Mouse (Mus musculus) MEL (cell line): ENCODE data around the gene Pdcd4. TPM values are rescaled to one million over a fixed set of nuclear protein-coding genes. Genes with fewer than 3 reads are reported as not detected.

ENCODE experiments used
- DNase-seq: peaks from one replicate; pipeline ENCODE4 v3.0.0; 2011; ENCODE audit warnings: low read depth, low spot score
- H3K27ac ChIP-seq: 2 replicates; pipeline ENCODE4 v1.5.1; 2012; ENCODE audit warnings: low read depth, mild to moderate bottlenecking, control low read depth, low read length, moderate library complexity; ENCODE audit not compliant: control insufficient read depth
- H3K27me3 ChIP-seq, 2 experiments: fragments of 150-350 bp in 1 of 2; sonication (generic) in 1 of 2; 2 replicates each; pipeline ENCODE4 v1.6.1; 2012; ENCODE audit warnings: low read length in 2 of 2, mild to moderate bottlenecking in 2 of 2, improper control_type of control experiment in 1 of 2, moderate library complexity in 1 of 2; ENCODE audit not compliant: insufficient read depth in 2 of 2, control insufficient read depth in 1 of 2
- H3K36me3 ChIP-seq, 2 experiments: 2 replicates each; pipeline ENCODE4 v1.6.1; 2012 to 2014; ENCODE audit warnings: low read length in 2 of 2, improper control_type of control experiment in 1 of 2, inconsistent platforms in 1 of 2, mild to moderate bottlenecking in 1 of 2; ENCODE audit not compliant: insufficient read depth in 2 of 2, control insufficient read depth in 1 of 2
- H3K4me1 ChIP-seq, 2 experiments: fragments of 150-350 bp in 1 of 2; sonication (generic) in 1 of 2; 2 replicates each; pipeline ENCODE4 v1.6.1; 2012; ENCODE audit warnings: low read length in 2 of 2, improper control_type of control experiment in 1 of 2, mild to moderate bottlenecking in 1 of 2; ENCODE audit not compliant: insufficient read depth in 2 of 2, control insufficient read depth in 1 of 2
- H3K4me3 ChIP-seq, 2 experiments: fragments of 150-350 bp in 1 of 2; sonication (generic) in 1 of 2; 2 replicates each; pipeline ENCODE4 v1.5.1; 2012; ENCODE audit warnings: low read depth in 2 of 2, low read length in 2 of 2, mild to moderate bottlenecking in 2 of 2, moderate library complexity in 2 of 2, control low read depth in 1 of 2, improper control_type of control experiment in 1 of 2; ENCODE audit not compliant: control insufficient read depth in 1 of 2, insufficient read depth in 1 of 2
- H3K79me2 ChIP-seq: 2 replicates; pipeline ENCODE4 v1.6.1; 2012; ENCODE audit warnings: mild to moderate bottlenecking, low read length, moderate library complexity; ENCODE audit not compliant: control insufficient read depth, poor library complexity, insufficient read depth
- H3K9ac ChIP-seq: 2 replicates; pipeline ENCODE4 v1.6.1; 2012; ENCODE audit warnings: low read depth, mild to moderate bottlenecking, control low read depth, low read length, moderate library complexity; ENCODE audit not compliant: control insufficient read depth, poor library complexity, severe bottlenecking
- H3K9me3 ChIP-seq: fragments of 150-350 bp; sonication (generic); replicated peaks from 2 replicates; pipeline ENCODE4 v1.6.1; 2012; ENCODE audit warnings: mild to moderate bottlenecking, low read length, improper control_type of control experiment, moderate library complexity; ENCODE audit not compliant: insufficient read depth
- BHLHE40 ChIP-seq: IDR thresholded peaks from 2 replicates; pipeline ENCODE4 v1.6.1; 2012; ENCODE audit warnings: low read depth, mild to moderate bottlenecking, inconsistent platforms, low read length, improper control_type of control experiment, borderline replicate concordance
- CHD1 ChIP-seq: IDR thresholded peaks from 2 replicates; pipeline ENCODE4 v1.6.1; 2012; ENCODE audit warnings: low read depth, mild to moderate bottlenecking, inconsistent platforms, low read length, improper control_type of control experiment
- E2F4 ChIP-seq: IDR thresholded peaks from 2 replicates; pipeline ENCODE4 v1.6.1; 2011; ENCODE audit warnings: low read depth, low read length, improper control_type of control experiment, borderline replicate concordance
- ELF1 ChIP-seq: IDR thresholded peaks from 2 replicates; pipeline ENCODE4 v1.6.1; 2014; ENCODE audit warnings: low read depth, mild to moderate bottlenecking, inconsistent platforms, low read length, improper control_type of control experiment, moderate library complexity
- EP300 ChIP-seq, 2 experiments: IDR thresholded peaks; 2 replicates each; pipeline ENCODE4 v1.6.1; 2011; ENCODE audit warnings: improper control_type of control experiment in 2 of 2, low read length in 2 of 2, low read depth in 1 of 2, mild to moderate bottlenecking in 1 of 2
- ETS1 ChIP-seq: IDR thresholded peaks from 2 replicates; pipeline ENCODE4 v1.6.1; 2012; ENCODE audit warnings: low read depth, mild to moderate bottlenecking, inconsistent platforms, low read length, improper control_type of control experiment, moderate library complexity
- GATA1 ChIP-seq: IDR thresholded peaks from 2 replicates; pipeline ENCODE4 v1.6.1; 2011; ENCODE audit warnings: low read depth, low read length, improper control_type of control experiment
- HCFC1 ChIP-seq: IDR thresholded peaks from 2 replicates; pipeline ENCODE4 v1.6.1; 2012; ENCODE audit warnings: low read depth, mild to moderate bottlenecking, inconsistent platforms, low read length, improper control_type of control experiment, moderate library complexity
- KAT2A ChIP-seq: conservative IDR thresholded peaks from 2 replicates; pipeline ENCODE4 v1.6.1; 2012; ENCODE audit warnings: low read depth, low read length, improper control_type of control experiment, inconsistent platforms
- MAFK ChIP-seq: IDR thresholded peaks from 2 replicates; pipeline ENCODE4 v1.6.1; 2011; ENCODE audit warnings: low read depth, mild to moderate bottlenecking, low read length, improper control_type of control experiment, borderline replicate concordance
- MAZ ChIP-seq: IDR thresholded peaks from 2 replicates; pipeline ENCODE4 v1.6.1; 2012; ENCODE audit warnings: low read depth, mild to moderate bottlenecking, inconsistent platforms, low read length, improper control_type of control experiment
- MEF2A ChIP-seq: IDR thresholded peaks from 2 replicates; pipeline ENCODE4 v1.6.1; 2014; ENCODE audit warnings: low read depth, mild to moderate bottlenecking, inconsistent platforms, low read length, improper control_type of control experiment; ENCODE audit not compliant: poor library complexity, insufficient replicate concordance, severe bottlenecking; ENCODE audit errors: extremely low read depth
- MYC ChIP-seq: IDR thresholded peaks from 2 replicates; pipeline ENCODE4 v1.6.1; 2011; ENCODE audit warnings: low read depth, mild to moderate bottlenecking, low read length, improper control_type of control experiment, moderate library complexity
- NRF1 ChIP-seq: IDR thresholded peaks from 2 replicates; pipeline ENCODE4 v1.6.1; 2014; ENCODE audit warnings: low read depth, mild to moderate bottlenecking, inconsistent platforms, low read length, improper control_type of control experiment, moderate library complexity; ENCODE audit not compliant: poor library complexity, insufficient read depth, severe bottlenecking
- POLR2AphosphoS5 ChIP-seq: IDR thresholded peaks from 2 replicates; pipeline ENCODE4 v1.6.1; 2012; ENCODE audit warnings: low read depth, borderline replicate concordance, mild to moderate bottlenecking, inconsistent platforms, low read length, moderate library complexity, mixed read lengths
- RAD21 ChIP-seq: IDR thresholded peaks from 2 replicates; pipeline ENCODE4 v1.6.1; 2011; ENCODE audit warnings: mild to moderate bottlenecking, low read depth, low read length, improper control_type of control experiment
- RCOR1 ChIP-seq: IDR thresholded peaks from 2 replicates; pipeline ENCODE4 v1.6.1; 2012; ENCODE audit warnings: low read depth, mild to moderate bottlenecking, inconsistent platforms, low read length, improper control_type of control experiment
- UBTF ChIP-seq: IDR thresholded peaks from 2 replicates; pipeline ENCODE4 v1.6.1; 2012; ENCODE audit warnings: low read depth, mild to moderate bottlenecking, inconsistent platforms, low read length, improper control_type of control experiment, moderate library complexity, borderline replicate concordance; ENCODE audit not compliant: insufficient read depth
- USF1 ChIP-seq: IDR thresholded peaks from 2 replicates; pipeline ENCODE4 v1.6.1; 2014; ENCODE audit warnings: low read depth, mild to moderate bottlenecking, inconsistent platforms, low read length, improper control_type of control experiment, moderate library complexity
- USF2 ChIP-seq, 2 experiments: IDR thresholded peaks; 2 replicates each; pipeline ENCODE4 v1.6.1; 2011 to 2012; ENCODE audit warnings: improper control_type of control experiment in 2 of 2, low read length in 2 of 2, borderline replicate concordance in 1 of 2, inconsistent platforms in 1 of 2, low read depth in 1 of 2, mild to moderate bottlenecking in 1 of 2; ENCODE audit not compliant: insufficient read depth in 1 of 2
- polyA plus RNA-seq, 2 experiments: library from polyadenylated mRNA; stranded (reverse) in 1 of 2; unstranded in 1 of 2; fragments of >175 nt in 1 of 2; fragments of >200 nt in 1 of 2; gene quantifications; 2 replicates each; pipeline versions ENCODE4 v1.2.1 to v1.2.4; 2012; ENCODE audit warnings: low replicate concordance in 2 of 2, low read depth in 1 of 2; ENCODE audit not compliant: insufficient read length in 2 of 2, insufficient read depth in 1 of 2, missing spikeins in 1 of 2
- total RNA-seq: library from RNA; depleted of rRNA; stranded (reverse); fragments of 300-350 nt; gene quantifications from 2 replicates; pipeline ENCODE4 v1.2.3, GENCODE M21; 2012

Gene Pdcd4
- total and polyA plus RNA-seq, 3 experiments = 30.0 to 37.6 TPM; not detected in 1

DNA sequence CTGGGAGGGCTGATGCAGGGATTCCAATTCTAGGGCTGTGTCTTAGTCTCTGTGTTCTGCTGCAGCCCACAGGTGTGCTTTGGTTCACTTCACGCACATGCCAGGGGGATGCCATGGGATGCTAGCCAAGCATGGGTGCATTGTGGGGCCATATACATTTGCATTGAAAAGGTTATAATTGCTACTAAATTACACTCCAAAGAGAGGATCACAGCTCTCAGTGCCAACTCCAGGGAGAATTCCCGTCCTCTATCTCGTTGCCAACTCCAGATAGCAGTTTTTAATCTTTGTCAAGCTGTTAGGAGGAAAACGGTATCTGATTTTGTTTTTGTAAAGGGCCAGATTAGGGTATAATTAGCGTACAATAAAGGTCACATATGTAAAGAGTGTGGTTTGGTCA is 36.2 kb upstream of the Pdcd4 start:
- Histone ChIP-seq H3K27me3 (no peaks in the 10 kb centered on the region), H3K27ac (no peak overlapping the region), H3K4me3 (no peak overlapping the region), H3K9me3 (no peaks in the 10 kb centered on the region), H3K4me1 (no peaks in the 10 kb centered on the region), H3K36me3 (no peaks in the 10 kb centered on the region), H3K9ac (no peak overlapping the region), H3K79me2 (no peaks in the 10 kb centered on the region)
- TF ChIP-seq POLR2AphosphoS5 (no peak), BHLHE40 (no peak), CHD1 (no peak), GATA1 (no peak), NRF1 (no peak), MYC (no peak), ELF1 (no peak), USF2 (IDR thresholded peaks at IDR 0.05; ENCODE audit: borderline replicate concordance in 1 of 2, insufficient read depth in 1 of 2, low read depth in 1 of 2, low read length in 2 of 2) (no peak), USF1 (no peak), RCOR1 (no peak), MAZ (no peak), HCFC1 (no peak), EP300 (IDR thresholded peaks at IDR 0.05; ENCODE audit: low read depth in 1 of 2, low read length in 2 of 2) (no peak), UBTF (no peak), E2F4 (no peak), ETS1 (no peak), MEF2A (no peak)
- no peak for DNase-seq

DNA sequence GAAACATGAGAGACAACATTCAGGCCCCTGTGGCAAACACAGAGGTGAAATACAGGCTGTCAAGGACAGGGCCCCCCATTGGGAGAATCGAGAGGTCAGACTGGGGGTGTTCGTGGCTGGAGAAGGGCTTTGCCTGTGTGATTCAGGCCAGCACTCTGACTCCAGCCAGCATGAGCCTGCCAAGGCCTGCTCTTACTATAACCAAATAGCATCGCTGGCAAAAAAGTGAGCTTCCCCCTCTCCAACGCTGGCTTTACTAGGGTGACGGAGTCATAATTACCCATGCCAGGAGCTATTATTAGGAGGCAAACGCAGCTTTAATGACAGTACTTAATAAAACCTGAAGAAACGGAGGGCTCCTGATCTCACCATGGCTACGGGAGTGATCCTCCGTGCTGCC is 35.2 kb upstream of the Pdcd4 start:
- TF ChIP-seq MAFK (no peak), RAD21 (no peak), KAT2A (no peak)
- Histone ChIP-seq H3K9me3 (no peaks in the 10 kb centered on the region), H3K79me2 (no peaks in the 10 kb centered on the region), H3K4me3 (no peak overlapping the region), H3K36me3 (no peaks in the 10 kb centered on the region; a peak in 1 of 4 replicates), H3K9ac (no peak overlapping the region), H3K27me3 (no peaks in the 10 kb centered on the region), H3K27ac (no peak overlapping the region), H3K4me1 (no peaks in the 10 kb centered on the region)
- no peak for DNase-seq
